Mouse (Mus musculus) embryonic facial prominence, embryonic 11.5 days (tissue): Measurements from ENCODE around the gene Gm3500. TPM values are rescaled to one million over a fixed set of nuclear protein-coding genes. Genes with fewer than 3 reads are reported as not detected.
"Not testable (repeated sequence)": the region's sequence is repeated elsewhere in the genome, so short reads cannot be mapped to it uniquely, and the experiment has no call there.

ENCODE experiments used
- ATAC-seq: fragments of 200-750 bp; cut with Nextera tagmentation; replicated peaks from 2 replicates; pipeline ENCODE4 v1.8.0; 2017; ENCODE audit warnings: low read depth; ENCODE audit not compliant: insufficient number of reproducible peaks, low FRiP score, low TSS enrichment
- DNase-seq: peaks from one replicate; pipeline ENCODE4 v3.0.0-alpha.2; 2015; ENCODE audit warnings: low spot score
- H3K27ac ChIP-seq: fragments of 300-500 bp; sonication (generic); replicated peaks from 2 replicates; pipeline ENCODE4 v1.5.1; 2014; ENCODE audit warnings: mild to moderate bottlenecking, low read depth, low read length, control low read depth
- H3K27me3 ChIP-seq: fragments of 300-500 bp; sonication (generic); 2 replicates; pipeline ENCODE4 v1.6.1; 2014; ENCODE audit warnings: mild to moderate bottlenecking, low read length, moderate library complexity, mixed read lengths; ENCODE audit not compliant: control insufficient read depth, insufficient read depth
- H3K36me3 ChIP-seq: fragments of 300-500 bp; sonication (generic); replicated peaks from 2 replicates; pipeline ENCODE4 v1.6.1; 2014; ENCODE audit warnings: low read depth, mild to moderate bottlenecking, low read length, moderate library complexity, mixed read lengths; ENCODE audit not compliant: control insufficient read depth, insufficient read depth
- H3K4me1 ChIP-seq: fragments of 300-500 bp; sonication (generic); 2 replicates; pipeline ENCODE4 v1.6.1; 2014; ENCODE audit warnings: low read length, mixed read lengths; ENCODE audit not compliant: control insufficient read depth, insufficient read depth
- H3K4me2 ChIP-seq: fragments of 300-500 bp; sonication (generic); 2 replicates; pipeline ENCODE4 v1.6.1; 2014; ENCODE audit warnings: low read depth, mild to moderate bottlenecking, control low read depth, low read length, moderate library complexity
- H3K4me3 ChIP-seq: fragments of 300-500 bp; sonication (generic); 2 replicates; pipeline ENCODE4 v1.5.1; 2014; ENCODE audit warnings: low read depth, low read length, control low read depth
- H3K9ac ChIP-seq: fragments of 300-500 bp; sonication (generic); replicated peaks from 2 replicates; pipeline ENCODE4 v1.6.1; 2014; ENCODE audit warnings: mild to moderate bottlenecking, control low read depth, low read length
- H3K9me3 ChIP-seq: fragments of 300-500 bp; sonication (generic); replicated peaks from 2 replicates; pipeline ENCODE4 v1.6.1; 2016; ENCODE audit warnings: mild to moderate bottlenecking, low read length, inconsistent platforms, mixed read lengths; ENCODE audit not compliant: control insufficient read depth
- WGBS: fragments of 180-500 bp; shearing (Covaris S2); extraction: QIAGEN DNeasy Blood & Tissue Kit; methylation state at CpG from one replicate; pipeline ENCODE4 v1.1.7; 2014; 5-methylcytosine and 5-hydroxymethylcytosine counted together
- polyA plus RNA-seq: library from polyadenylated mRNA; unstranded; fragments of >200 nt; fragmentation: Nextera tagmentation; extraction: Ambion mirVana; gene quantifications from 2 replicates; pipeline ENCODE4 v1.2.1, GENCODE M21; 2014

The Gm3500 gene
- not detected in 2 replicates for polyA plus RNA-seq

DNA sequence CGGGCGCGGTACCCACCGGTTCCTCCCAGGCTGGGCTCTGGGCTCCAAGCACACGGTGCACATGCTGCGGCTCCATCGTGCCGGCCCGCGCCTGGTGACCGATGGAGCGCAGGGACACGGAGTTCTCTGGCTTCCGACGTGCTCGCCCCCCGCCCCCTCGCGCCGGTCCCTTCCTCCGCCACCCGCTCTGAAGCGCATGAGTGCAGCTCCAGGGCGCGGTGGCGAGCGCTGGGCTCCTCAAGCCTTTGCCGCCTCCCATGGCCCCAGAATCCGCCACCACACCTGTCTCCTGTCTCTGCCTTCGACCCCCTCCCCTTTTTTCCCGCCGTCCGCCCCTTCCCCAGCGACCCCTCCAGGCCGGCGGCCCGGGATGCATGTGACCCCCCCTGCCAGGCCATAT, at the start of gene Gm3500:
Gm3500 (minus strand) TSS at position 101 of the 400 bp plus-strand sequence.
- ATAC-seq, H3K4me1 ChIP-seq, H3K36me3 ChIP-seq, H3K27ac ChIP-seq, H3K9me3 ChIP-seq, H3K27me3 ChIP-seq, H3K9ac ChIP-seq, DNase-seq, H3K4me3 ChIP-seq, H3K4me2 ChIP-seq: not testable (repeated sequence)
- WGBS = no CpG with 5 or more reads among the region's 37 CpGs

DNA sequence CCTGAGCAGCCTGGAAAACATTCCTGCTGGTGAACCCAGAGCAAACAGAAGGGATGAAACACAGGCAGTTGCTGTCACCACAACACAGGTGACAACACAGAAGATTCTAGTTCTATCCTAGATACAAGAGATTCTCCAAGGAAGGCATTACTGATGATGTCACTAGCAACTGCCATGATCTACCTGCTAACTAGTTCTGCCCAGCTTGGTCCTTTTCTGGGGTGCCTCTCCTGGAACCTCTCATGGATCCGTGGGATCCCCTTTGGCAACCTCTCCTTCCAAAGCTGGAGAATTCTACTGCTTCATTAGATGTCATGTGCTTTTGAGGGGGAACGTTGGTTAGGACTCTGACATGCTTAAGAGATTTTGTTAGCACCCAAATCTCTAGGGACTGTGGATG, 54.0 kb downstream of the Gm3500 start, which contains the start of gene Gm3542:
Gm3542 (minus strand) TSS at position 101 of the 400 bp plus-strand sequence.
- H3K4me3 ChIP-seq, H3K9ac ChIP-seq, H3K4me1 ChIP-seq, H3K4me2 ChIP-seq, ATAC-seq, H3K27ac ChIP-seq, H3K36me3 ChIP-seq, DNase-seq, H3K27me3 ChIP-seq, H3K9me3 ChIP-seq: not testable (repeated sequence)
- no CpG with 5 or more reads among the region's 2 CpGs for WGBS

Other genes with a start within 250 kb of the Gm3500 start
- not detected in 2 replicates for gene Gm3317, start 224.5 kb downstream of the Gm3500 start, polyA plus RNA-seq
- not detected in 2 replicates for gene Gm8271, start 203.3 kb downstream of the Gm3500 start, polyA plus RNA-seq
- gene Gm3526, start 128.5 kb downstream of the Gm3500 start, polyA plus RNA-seq = not detected in 2 replicates
- gene Gm3542, start 54.1 kb downstream of the Gm3500 start, polyA plus RNA-seq = not detected in 2 replicates
- gene Gm3194, start 66.4 kb upstream of the Gm3500 start, polyA plus RNA-seq = 1.2 and 1.7 TPM in 2 replicates
- gene Gm8246, start 88.8 kb upstream of the Gm3500 start, polyA plus RNA-seq = not detected in 2 replicates
- gene Gm3187, start 95.2 kb upstream of the Gm3500 start, polyA plus RNA-seq = not detected in 2 replicates
- gene Gm3488, start 112.6 kb upstream of the Gm3500 start, polyA plus RNA-seq = 1.9 and 2.8 TPM in 2 replicates
- not detected in 2 replicates for gene Gm3532, start 149.4 kb upstream of the Gm3500 start, polyA plus RNA-seq
- gene Gm8265, start 244.0 kb upstream of the Gm3500 start, polyA plus RNA-seq = not detected in 2 replicates